Mouse (Mus musculus) gastrocnemius, postnatal 10 days (tissue): ENCODE results near the gene Acot8. TPM values are rescaled to one million over a fixed set of nuclear protein-coding genes. Genes with fewer than 3 reads are reported as not detected.

Experiments
- DNase-seq: peaks from one replicate; pipeline ENCODE4 v3.0.0; 2021; ENCODE audit warnings: mixed read lengths
- long read RNA-seq, 2 experiments: library from polyadenylated mRNA; stranded (forward); transcript quantifications; one replicate each; pipeline ENCODE4 v2.0.0; 2021
- total RNA-seq, 2 experiments: library from RNA; stranded (reverse); gene quantifications; 2 replicates each; pipeline ENCODE4 v1.2.3; 2021

The Acot8 gene
- 10 to 100 TPM in 1 of 2 experiments, 1 to 10 TPM in 1; 9.7 to 10.4 TPM for total RNA-seq
- long read RNA-seq, experiment 1, transcript Acot8-202 (6 exons, 1,152 nt) = major isoform, 10 of 12 reads
- long read RNA-seq, experiment 1, partial matches to known transcripts = 1 of 12 reads
- long read RNA-seq, experiment 1, other reads (novel, unspliced or antisense) = 0 of 12 reads
- long read RNA-seq, experiment 2, transcript Acot8-202 (6 exons, 1,152 nt) = major isoform, 5 of 8 reads
- long read RNA-seq, experiment 2, partial matches to known transcripts = 0 of 8 reads
- long read RNA-seq, experiment 2, other reads (novel, unspliced or antisense) = 2 of 8 reads

DNA sequence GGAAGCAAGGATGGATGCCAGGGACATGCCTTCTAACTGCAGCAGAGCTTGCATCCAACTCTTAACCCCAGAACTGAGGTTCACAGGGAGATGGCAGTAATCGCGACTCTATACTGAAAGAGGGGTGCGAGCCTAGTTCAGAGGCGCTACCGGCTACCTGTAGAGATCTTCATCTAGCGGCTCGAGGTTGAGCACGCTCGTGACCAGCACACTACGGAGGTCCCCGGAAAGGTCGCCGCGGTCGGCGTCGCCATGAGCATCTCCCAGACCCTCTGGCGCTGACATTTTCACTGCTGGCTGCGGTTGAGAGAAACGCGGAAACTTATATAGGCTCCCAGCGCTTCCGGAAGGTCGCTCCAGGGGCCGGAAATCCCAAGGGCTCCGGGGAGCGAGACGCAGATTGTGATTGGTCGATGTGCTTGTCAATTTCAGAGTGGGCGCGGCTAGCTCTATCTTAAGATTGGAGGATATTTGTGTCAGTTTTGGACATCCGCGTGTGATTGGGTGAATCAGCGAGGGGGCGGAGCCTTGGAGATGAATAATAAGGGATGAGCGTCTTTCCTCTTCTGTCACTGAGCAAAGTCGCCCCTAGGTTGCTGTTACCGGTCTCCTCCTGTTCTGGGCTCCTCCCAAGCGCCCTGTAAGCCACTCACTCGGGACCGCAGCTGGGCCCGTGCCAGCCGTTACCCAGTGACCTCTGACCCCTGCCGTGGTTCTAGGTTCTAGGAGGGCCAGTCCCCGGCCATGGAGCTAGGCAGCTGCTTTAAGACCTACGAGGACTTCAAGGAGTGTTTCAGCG lies at the start of gene Acot8, which contains the start of gene Zswim3:
TSS of gene Acot8 (minus strand) at position 350 of the 799 bp plus-strand sequence.
TSS of gene Zswim3 (plus strand) at position 566 of the 799 bp plus-strand sequence.
- peak; percentile 93 for DNase-seq

DNA sequence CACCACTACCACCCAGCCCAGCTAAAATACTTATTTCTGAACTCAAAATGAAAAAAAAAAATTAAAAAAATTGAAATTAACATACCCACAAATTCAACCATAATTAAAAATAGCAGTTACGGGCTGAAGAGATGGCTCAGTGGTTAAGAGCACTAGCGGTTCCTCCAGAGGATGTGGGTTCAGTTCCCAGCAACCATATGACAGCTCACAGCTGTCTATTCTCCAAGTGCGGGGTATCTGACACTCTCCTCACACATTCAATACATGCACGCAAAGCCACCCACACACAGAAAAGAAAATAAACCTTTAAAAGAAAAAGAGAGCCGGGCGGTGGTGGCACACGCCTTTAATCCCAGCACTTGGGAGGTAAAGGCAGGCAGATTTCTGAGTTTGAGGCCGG lies 45.4 kb upstream of the Acot8 start:
- no peak for DNase-seq

DNA sequence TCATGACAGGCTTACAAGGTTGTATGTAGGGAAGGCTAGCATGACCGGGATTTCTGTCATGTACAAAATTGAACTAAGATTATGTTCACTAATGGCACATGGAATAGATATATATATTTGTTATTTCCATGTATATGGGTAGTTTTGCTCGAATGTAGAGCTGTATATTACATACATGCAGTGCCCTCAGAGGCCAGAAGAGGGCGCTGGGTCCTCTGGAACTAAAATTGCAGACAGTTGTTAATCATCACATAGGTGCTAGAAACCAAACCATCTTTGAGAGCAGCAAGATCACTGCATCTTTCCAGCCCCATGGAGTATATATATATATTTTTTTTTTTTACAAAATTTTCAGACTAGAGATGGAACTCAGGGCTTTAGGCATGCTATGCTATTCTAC lies 41.1 kb upstream of the Acot8 start:
- no peak for DNase-seq

DNA sequence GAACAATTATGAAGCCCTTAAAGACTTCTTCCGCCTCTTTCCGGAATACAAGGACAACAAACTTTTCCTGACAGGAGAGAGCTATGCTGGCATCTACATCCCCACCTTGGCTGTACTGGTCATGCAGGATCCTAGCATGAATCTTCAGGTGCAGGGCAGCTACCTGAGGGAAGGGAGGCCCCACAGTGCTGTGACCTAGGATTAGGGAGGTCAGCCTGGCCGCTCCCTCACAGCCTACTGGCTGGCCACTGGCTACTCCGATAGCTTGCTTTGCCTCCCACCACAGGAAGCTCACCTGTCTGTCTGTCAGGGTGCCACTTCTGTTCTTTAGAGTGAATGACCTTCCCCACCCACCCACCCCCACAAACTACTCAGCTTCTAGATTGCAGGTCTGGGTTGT lies 30.5 kb upstream of the Acot8 start:
- no peak for DNase-seq

DNA sequence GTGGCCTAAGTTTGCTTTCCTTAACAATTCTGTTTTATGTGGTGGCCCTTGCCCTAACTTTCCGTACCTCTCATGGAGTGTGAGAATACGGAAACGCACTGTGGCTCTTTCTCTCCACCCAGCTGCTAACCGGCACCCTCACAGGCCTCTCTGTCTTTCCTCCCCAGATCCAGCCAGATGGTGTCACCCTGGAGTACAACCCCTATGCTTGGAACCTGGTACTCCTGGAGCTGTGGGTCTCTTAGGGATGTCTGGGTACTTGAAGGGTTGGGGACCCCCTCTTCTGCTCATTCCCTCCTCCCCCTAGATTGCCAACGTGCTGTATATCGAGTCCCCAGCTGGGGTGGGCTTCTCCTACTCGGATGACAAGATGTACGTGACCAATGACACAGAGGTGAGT lies 29.8 kb upstream of the Acot8 start:
- no peak for DNase-seq

DNA sequence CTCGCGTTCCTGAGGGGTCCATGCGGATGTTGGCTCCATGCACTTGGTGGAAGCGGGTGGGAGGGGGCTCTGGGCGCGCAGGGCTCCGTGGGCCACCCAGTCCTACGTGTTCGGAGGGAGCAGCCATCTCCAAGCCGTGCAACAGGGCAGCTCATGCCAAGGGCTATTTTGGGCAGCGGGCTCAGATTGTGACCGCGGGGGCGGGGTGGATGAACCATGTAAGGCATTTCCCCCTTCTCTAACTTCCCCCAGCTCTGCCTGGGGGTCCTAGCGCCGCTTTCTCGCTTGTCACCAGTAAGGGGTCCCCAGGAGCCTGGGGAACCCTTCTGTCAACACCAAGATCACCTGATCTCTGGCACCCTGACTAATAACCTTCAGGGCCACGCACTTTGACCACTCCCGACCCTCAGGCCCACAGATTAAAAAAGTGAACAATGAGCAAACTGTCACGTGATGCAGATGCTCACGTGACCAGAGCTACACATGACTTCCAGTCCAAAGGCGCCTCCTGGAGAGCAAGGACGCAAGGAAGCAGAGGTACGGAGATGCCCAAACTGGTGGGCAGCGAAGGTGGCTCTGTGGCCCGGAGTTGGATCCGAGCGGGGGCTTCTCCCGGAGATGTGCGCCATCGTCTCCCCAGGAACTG lies 28.8 kb upstream of the Acot8 start, which contains the start of gene Neurl2:
TSS of gene Neurl2 (minus strand) at position 143 of the 646 bp plus-strand sequence.
- DNase-seq = peak; percentile 90

DNA sequence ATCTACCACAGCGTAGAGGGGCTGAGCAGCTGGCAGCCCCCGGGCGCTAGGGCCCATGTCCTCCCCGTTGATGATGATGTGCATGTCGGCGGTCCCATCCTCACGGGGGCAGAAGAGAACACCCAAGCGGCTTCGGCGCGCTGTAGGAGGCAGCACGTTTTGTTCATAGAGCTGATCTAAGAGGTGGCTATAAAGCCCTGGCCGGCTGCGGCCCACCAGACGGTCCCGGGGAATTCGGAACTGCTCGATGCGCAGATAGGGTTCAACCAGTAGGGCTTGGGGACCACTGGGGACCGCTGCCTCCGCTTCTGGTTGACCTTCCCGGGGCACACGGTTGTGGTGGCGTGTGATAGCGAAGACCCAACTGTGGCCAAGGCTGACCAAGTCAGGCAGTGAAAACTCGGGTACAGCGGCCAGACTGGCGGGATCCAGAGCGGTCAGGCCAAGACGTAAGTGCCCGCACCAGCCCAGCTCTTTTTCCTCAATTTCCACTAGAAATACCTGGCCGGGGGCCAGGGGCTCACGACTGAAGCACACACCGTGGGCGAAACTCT lies 28.1 kb upstream of the Acot8 start, which contains the start of gene Ctsa:
TSS of gene Ctsa (plus strand) at position 126 of the 554 bp plus-strand sequence.
- DNase-seq = peak; percentile 66

DNA sequence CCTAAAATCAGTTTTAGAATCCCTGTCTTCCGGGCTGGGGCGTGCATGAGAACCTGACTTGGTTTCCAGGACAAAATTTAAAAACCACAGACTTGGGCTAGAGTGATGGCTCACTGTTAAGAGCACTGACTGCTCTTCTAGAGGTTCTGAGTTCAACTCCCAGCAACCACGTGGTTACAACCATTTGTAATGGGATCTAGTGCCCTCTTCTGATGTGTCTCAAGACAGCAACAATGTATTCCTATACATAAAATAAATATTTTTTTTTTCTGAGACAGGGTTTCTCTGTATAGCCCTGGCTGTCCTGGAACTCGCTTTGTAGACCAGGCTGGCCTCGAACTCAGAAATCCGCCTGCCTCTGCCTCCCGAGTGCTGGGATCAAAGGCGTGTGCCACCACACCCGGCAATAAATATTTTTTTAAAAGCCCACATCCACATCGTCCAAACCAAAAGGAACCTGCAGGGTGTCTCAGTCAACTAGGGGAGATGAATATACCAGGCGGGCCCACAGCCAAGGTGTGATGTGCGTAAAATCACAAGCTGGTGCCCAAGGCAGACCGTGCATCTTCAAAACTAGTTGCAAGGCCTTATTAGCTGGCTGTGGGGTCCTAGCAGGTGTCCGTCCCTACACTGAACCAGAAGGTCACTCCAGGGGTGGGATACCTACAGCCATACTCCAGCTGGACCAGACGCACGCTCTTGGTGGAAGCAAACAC lies 27.5 kb upstream of the Acot8 start:
- DNase-seq = no peak

DNA sequence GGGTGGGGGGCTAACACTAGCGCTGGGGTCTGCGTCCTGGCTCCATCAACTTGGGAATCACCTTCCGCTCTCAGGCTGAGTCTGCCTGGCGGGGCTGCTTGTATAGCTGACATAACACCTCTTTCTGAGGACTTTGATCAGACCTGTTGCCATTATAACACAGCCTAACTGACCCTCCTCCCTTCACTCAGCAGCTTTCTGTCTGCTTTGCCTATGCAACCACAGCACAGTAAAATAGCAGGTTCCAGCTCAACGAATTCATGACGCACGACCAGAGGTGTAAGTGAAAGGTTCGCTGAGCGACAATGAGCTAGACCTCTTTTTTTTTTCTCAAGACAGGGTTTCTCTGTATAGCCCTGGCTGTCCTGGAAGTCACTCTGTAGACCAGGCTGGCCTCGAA lies 26.3 kb upstream of the Acot8 start:
- DNase-seq = no peak

DNA sequence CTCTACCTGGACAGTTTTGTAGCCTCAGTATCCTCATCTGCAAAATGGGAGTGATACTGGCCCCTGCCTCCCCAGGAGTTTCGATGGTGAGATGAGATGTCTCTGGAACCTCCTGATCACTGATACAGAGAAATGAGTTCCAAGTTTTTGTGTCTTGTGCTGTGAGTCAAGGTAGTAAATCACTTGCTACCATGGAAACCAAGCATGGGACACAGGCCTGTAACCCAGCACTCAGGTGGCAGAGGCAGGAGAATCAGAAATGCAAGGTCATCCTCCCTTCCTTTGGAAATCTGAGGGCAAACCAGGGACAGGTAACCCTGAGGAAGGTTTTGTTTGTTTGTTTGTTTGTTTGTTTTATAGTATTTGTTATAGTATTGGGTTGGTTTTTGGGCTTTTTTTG lies 24.4 kb upstream of the Acot8 start:
- no peak for DNase-seq

DNA sequence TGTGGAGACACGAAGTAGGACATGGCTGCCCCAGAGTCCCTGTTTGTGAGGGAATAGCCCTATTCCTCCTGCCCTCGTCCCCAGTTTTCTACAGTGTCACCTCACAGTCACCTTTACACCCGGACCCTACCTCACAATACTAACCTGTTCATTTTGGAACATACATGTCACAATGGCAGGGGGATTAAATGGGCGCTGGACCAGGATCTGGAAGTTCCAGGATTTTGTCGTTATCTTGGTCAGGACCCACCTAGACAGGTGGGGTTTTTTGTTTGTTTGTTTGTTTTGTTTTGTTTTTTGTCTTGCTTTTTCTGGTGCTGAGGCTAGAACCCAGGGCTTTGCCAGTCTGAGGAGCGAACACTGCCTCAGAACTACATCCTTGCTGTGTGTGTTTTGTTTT lies 23.8 kb upstream of the Acot8 start, which contains the start of gene Spata25:
TSS of gene Spata25 (minus strand) at position 101 of the 400 bp plus-strand sequence.
- no peak for DNase-seq

DNA sequence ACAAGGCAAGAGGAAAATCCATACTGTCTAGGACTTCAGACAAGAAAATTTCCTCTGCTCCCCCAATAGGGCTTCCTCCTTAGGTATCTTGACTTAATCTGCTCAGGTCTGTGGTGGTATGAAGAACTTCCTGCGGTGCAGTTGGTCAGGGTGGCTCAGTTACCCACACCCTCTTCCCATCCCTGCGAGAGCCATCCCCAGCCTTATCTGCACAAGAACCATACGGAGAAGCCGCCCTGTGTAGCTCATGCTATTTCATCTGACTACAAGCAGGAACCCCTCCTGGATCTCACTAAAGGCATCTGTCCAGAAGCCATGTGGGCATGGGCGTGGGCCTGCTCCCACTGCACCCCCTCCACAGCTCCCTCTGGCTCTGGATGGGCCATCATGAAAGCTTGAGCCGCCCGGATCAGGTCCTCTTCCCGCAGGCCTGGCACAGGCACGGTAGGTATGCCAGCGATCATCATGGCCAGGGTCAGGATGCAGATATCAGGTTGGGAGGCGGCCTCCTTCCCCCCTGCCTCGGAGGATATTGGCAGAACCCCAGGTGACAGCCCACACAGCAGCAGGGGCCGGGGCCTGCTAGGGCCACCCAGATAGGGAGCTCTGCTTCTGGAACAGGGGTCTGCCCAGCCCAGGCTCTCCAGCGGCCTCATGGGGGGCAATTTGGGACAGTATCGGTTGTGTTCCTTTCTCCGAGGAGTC lies 22.6 kb upstream of the Acot8 start:
- no peak for DNase-seq

DNA sequence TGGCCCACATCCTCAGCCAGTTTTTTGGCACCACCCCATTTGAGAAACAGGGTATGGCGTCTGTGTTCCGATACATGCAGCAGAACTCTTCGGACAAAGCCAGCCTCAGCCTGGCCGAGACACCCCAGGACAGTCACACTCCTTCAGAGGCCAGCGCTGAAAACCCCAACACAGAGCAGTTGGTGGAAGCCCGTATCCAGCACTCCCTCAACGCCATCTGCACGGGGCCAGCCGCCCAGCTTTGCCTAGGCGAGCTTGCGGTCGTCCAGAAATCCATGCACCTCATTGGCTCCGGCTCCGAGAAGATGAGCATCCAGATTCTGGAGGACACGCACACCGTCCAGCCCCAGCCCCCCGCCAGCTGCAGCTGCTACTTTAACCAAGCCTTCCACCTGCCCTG lies 20.8 kb upstream of the Acot8 start:
- DNase-seq = no peak

DNA sequence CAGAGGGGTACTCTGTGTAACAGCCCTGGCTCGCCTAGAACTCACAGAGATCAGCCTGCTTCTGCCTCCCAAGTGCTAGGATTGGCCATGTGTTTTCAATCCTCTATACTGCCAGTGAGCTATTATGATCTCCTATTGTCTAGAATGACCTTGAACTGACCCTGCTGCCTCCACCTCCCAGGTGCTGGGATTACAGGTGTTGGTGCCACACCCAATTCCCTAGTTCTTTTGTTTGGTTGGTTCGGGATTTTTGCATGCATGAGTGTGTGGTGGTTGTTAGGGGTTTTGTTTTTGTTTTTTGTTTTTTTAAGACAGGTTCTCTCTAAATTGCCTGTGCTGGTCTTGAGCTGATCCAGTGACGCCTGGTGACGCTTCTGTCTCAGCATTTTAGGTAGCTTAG lies 19.3 kb upstream of the Acot8 start:
- no peak for DNase-seq

DNA sequence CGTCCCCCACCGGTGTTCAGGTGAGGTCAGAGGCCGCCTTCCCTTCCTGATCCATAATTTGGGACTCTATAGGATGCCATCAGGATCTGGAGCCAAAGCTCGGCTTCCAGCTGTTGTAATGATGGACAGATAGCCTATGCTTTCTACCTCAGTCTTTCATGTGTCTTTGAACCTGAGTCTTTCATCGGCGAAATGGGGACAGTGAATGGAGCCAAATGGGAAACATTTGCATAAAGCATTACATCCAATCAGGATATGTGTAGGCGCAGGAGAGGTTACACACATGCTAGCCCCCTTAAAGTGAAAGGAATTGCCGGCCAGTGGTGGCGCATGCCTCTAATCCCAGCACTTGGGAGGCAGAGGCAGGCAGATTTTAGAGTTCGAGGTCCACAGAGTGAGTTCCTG lies 18.5 kb upstream of the Acot8 start:
- DNase-seq = no peak

DNA sequence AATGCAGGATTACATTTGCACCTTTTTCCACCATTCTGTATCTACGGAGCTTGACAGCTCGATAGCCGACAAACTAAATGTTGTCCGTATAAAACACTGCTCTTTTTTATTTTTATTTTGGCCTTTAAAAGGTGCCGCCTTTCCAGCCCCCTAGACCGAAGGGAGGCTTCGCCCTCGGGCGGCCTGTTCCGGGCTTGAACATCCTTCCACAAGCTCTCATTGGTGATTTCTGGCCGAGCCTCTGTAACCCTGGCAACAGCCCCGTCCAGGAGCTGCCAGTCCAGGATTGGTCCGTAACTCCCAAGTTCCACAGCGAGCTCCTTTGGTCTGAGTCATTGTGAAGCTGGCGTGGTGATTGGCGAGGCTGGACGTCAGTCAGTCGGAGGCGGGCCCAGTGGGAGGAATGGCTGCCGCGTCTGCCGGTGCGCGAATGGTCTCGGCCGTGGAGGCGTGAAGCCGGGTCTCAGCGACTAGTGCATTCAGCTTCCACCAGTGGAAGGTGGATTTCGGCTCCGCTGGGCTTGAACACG lies 18.0 kb upstream of the Acot8 start, which contains the start of gene Zswim1:
TSS of gene Zswim1 (plus strand) at position 51 of the 530 bp plus-strand sequence.
- DNase-seq = peak; percentile 100

DNA sequence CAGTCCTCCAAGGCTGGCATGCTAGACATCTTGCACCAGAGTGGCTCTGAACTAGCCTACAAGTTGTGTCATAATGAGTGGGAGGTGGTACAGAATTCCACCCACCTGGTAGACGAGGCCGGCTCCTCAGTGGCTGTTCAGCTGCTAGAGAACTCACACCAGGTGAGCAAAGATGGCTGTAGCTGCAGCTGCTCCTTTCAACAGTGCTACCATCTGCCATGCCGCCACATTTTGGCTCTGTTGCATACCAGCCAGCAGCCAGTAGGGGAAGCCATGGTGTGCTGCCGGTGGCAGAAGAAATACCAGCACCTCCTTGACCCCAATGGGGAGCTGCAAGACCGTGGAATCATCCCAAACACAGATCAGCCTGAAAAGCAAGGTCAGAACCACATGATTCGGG lies 16.4 kb upstream of the Acot8 start:
- DNase-seq = no peak

DNA sequence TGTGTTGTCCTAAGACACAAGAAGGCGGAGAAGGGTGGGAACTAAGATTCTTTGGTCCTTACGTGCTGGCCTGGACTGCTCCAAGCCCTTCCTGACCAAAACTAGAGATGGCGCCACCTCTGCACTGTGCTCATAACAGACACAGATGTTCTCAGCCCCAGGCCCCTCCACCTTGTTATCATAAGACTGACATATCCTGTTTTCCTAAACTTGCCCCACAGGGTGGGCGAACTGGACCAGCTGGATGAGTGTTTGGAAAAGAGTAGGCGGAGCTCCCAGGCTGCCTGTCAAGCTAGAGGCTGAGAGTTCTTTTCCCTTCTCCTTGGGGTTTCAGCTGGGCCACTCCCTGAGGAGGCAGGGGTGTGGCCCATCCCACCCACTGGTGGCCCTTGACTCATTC lies 13.0 kb upstream of the Acot8 start:
- DNase-seq = no peak

DNA sequence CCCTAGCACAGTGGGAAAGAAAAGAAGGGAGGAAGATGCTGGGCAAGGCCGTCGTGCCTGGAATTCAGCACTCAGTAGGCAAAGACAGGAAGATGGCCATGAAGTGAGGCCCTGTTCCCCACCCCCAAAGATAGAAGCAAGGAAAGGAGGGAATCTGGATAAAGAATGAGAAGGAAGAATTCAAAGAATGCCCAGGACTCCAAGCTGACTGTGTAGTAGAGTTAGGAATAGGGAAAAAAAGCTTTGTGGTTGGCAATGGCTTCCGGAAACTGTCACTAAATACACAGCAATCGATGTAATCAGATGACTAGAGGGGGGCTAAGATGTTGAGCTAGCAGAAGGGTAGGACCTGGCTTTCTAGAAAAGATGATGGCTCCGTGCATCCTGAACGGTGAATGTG lies 12.5 kb upstream of the Acot8 start:
- no peak for DNase-seq

DNA sequence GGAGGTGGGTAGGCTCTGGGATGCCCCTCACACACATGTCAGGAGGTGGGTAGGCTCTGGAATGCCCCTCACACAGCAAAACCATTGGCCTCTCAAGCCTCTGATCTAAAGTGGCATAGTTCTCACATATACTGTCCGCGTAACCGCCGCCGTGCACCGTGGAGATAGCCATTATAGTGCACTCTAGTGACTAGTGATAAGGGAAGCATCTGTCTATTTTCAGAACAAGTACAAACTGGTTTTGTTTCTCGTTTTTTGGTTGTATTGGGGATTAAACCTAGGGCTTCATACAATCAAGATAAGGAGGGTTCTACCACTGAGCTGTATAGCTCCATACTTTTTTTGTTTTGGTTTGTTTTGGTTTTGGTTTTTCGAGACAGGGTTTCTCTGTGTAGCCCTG lies 11.1 kb upstream of the Acot8 start:
- no peak for DNase-seq

DNA sequence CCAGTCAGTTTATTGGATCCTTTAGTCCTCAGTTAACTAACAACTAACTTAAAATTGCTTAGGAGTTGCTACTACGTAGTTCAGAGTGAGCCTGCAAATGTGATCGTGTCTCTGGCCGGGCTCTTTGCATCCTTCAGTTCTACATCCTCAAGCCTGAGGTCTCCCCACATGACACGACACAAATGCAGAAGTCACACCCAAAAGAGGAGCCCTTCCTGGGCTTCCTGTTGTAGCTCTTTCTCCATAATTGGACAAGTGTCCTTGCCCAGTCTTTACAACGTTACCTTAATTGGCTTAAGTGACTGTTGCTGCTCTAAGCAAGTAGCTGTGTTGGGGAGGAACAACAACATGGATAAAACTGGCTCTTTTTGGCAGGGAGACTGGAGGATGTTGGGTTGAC lies 10.7 kb upstream of the Acot8 start:
- DNase-seq = no peak
